Mouse (Mus musculus) embryonic facial prominence, embryonic 14.5 days (tissue): ENCODE results near the gene Ddx54. TPM values are rescaled to one million over a fixed set of nuclear protein-coding genes. Genes with fewer than 3 reads are reported as not detected.
A peak's percentile ranks its signal among the peaks of the same experiment; 100 is the strongest.

ENCODE experiments used
- ATAC-seq: fragments of 200-750 bp; cut with Nextera tagmentation; 2 replicates; pipeline ENCODE4 v1.8.0; 2017; ENCODE audit warnings: low read depth, moderate number of reproducible peaks, moderate TSS enrichment
- DNase-seq: peaks from one replicate; pipeline ENCODE4 v3.0.0-alpha.2; 2015; ENCODE audit warnings: low spot score
- H3K27ac ChIP-seq: fragments of 300-500 bp; sonication (generic); replicated peaks from 2 replicates; pipeline ENCODE4 v1.5.1; 2014; ENCODE audit warnings: low read depth, mild to moderate bottlenecking, low read length, moderate library complexity
- H3K27me3 ChIP-seq: fragments of 300-500 bp; sonication (generic); replicated peaks from 2 replicates; pipeline ENCODE4 v1.6.1; 2014; ENCODE audit warnings: low read length; ENCODE audit not compliant: control insufficient read depth, insufficient read depth
- H3K36me3 ChIP-seq: fragments of 300-500 bp; sonication (generic); 2 replicates; pipeline ENCODE4 v1.6.1; 2014; ENCODE audit warnings: low read length, mixed read lengths; ENCODE audit not compliant: control insufficient read depth, insufficient read depth
- H3K4me1 ChIP-seq: fragments of 300-500 bp; sonication (generic); 2 replicates; pipeline ENCODE4 v1.6.1; 2014; ENCODE audit warnings: antibody characterized with exemption, low read length; ENCODE audit not compliant: control insufficient read depth, insufficient read depth
- H3K4me2 ChIP-seq: fragments of 300-500 bp; sonication (generic); 2 replicates; pipeline ENCODE4 v1.6.1; 2014; ENCODE audit warnings: low read depth, mild to moderate bottlenecking, low read length, moderate library complexity, mixed read lengths
- H3K4me3 ChIP-seq: fragments of 300-500 bp; sonication (generic); 2 replicates; pipeline ENCODE4 v1.5.1; 2014; ENCODE audit warnings: low read depth, mild to moderate bottlenecking, low read length
- H3K9ac ChIP-seq: fragments of 300-500 bp; sonication (generic); 2 replicates; pipeline ENCODE4 v1.6.1; 2014; ENCODE audit warnings: low read depth, mild to moderate bottlenecking, low read length, moderate library complexity, mixed read lengths
- H3K9me3 ChIP-seq: fragments of 300-500 bp; sonication (generic); 2 replicates; pipeline ENCODE4 v1.6.1; 2016; ENCODE audit warnings: low read length; ENCODE audit not compliant: control insufficient read depth
- WGBS: fragments of 180-500 bp; shearing (Covaris S2); extraction: QIAGEN DNeasy Blood & Tissue Kit; methylation state at CpG from one replicate; pipeline ENCODE4 v1.1.7; 2014; 5-methylcytosine and 5-hydroxymethylcytosine counted together
- polyA plus RNA-seq: library from polyadenylated mRNA; unstranded; fragments of >200 nt; fragmentation: Nextera tagmentation; extraction: Ambion mirVana; gene quantifications from 2 replicates; pipeline ENCODE4 v1.2.1, GENCODE M21; 2014

Gene Ddx54
- polyA plus RNA-seq, 1 experiment from 2014 or later, result 28.2 TPM

DNA sequence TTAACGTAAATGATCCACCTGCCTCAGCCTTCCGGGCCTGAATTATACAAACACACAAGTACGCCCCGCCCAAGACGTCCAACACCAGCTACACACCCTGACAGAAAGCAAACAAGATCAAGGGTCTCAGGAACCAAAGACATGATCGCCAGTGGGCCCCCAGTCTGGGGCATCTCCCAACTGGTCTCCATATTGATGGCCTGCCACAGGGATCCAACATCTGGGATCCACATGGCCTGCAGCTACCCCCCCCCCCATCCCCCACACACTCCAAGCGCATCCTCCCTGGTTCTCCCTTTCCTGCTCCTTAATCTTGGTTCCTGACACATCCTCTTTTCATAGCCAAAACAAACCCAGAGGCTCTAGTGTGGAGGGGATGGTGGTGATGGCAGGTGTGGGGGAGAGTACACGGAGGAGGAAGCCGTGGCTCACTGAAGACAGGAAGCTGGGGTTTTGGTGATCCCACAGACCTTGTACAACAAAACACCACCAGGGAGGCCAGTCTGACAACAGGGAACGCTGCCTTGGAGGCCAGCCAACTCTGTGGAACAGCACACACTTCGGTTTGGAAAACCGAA, 33.9 kb upstream of the Ddx54 start:
- H3K4me2 ChIP-seq, result peak overlapping the region; percentile 8; the same call in 1 of the 2 replicates
- H3K4me3 ChIP-seq, result 0 out of 2 replicates have a peak overlapping the region, but pooled peaks have one; percentile 2
- ATAC-seq, result peak; percentile 31; the same call in 1 of the 2 replicates
- peak overlapping the region; percentile 26; the same call in 1 of the 2 replicates for H3K9ac ChIP-seq
- DNase-seq, result peak; percentile 79
- H3K36me3 ChIP-seq, result peaks cover 36% of the 10 kb centered on the region
- peak overlapping the region; percentile 74 for H3K27ac ChIP-seq
- no peaks in the 10 kb centered on the region for H3K9me3 ChIP-seq
- H3K27me3 ChIP-seq, result no peaks in the 10 kb centered on the region
- 18% methylated on average over 12 of the region's 12 CpGs for WGBS
- peaks cover 22% of the 10 kb centered on the region for H3K4me1 ChIP-seq

DNA sequence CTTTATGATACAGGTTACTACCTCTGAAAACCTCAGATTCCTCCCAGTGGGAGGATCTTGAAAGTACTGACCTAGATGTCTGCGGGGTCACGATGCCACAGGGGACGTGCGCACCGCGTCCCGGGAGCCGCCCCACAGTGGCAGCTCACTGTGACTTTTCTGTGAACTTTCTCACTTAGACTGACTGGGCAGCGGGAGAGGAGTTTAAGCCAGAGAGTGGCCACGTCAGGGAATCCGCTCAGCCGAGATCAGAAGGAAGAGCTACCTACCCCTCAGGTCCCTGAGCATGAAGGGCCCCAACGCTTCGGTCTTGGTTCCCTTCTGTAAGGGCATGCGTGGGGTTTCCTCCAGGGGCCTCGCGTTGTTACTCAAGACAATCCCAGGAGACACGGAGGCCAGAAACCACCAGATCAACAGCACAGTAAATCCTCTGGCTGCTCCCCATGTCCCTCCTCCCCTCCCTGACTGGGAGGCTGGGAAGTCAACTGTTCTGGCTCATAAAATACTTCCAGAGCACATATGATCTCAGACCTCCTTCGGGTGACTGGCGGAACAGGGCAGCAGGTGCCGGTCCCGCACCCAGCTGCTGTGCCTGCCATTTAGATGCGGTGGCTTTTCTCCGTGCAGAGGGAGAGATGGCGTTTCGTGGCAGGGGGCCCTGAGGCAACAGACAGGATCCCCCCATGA, 33.2 kb upstream of the Ddx54 start:
- Histone ChIP-seq H3K4me1 (peaks cover 22% of the 10 kb centered on the region), H3K27ac (peak overlapping the region; percentile 74), H3K36me3 (peaks cover 44% of the 10 kb centered on the region), H3K27me3 (no peaks in the 10 kb centered on the region), H3K9ac (peak overlapping the region; percentile 26; the same call in 1 of the 2 replicates), H3K4me2 (peak overlapping the region; percentile 8; the same call in 1 of the 2 replicates), H3K4me3 (no peak overlapping the region), H3K9me3 (no peaks in the 10 kb centered on the region)
- peak; percentile 62 for ATAC-seq
- WGBS, result 24% methylated on average over 23 of the region's 26 CpGs
- peak; percentile 87 for DNase-seq

DNA sequence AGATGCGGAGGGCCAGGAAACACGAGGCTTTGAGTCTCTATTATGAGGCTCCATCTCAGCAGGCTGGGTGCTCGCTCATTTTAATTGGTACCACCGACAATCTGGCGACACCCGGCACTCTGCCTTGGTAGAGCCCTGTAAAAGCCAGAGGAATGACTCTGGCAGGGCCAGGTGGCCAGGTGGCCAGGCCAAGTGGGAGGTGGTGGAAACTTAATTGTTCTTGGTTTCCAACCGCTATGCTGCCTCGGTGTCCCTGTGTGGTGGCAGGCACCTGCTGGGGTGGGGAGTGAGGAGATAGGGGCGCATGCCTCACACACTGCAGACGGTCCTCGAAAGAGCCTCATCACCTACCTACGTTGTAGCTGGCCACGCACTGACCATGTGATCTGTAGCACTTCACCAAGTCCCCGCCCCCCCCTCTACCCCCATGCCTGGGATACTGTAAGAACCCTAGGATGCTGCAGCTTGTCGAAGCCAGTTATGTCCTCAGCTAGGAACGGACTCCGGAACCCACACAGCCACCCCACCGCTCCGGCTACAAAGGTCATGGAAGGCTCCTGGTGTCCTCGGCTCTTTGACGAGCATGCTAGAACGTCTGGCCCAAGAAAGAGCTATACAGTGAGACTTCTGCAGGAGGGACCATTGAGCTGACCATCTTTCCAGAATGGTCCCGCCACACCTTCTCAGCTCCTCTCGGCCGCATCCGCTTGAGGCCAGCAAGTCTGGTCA, 32.5 kb upstream of the Ddx54 start:
- peaks cover 22% of the 10 kb centered on the region for H3K4me1 ChIP-seq
- ATAC-seq (no peak), DNase-seq (no peak)
- H3K4me3 ChIP-seq, result no peak overlapping the region
- H3K36me3 ChIP-seq, result peaks cover 50% of the 10 kb centered on the region
- H3K9ac ChIP-seq, result no peak overlapping the region
- no peaks in the 10 kb centered on the region for H3K9me3 ChIP-seq
- peak overlapping the region; percentile 8; the same call in 1 of the 2 replicates for H3K4me2 ChIP-seq
- peak overlapping the region; percentile 74; the same call in 1 of the 2 replicates for H3K27ac ChIP-seq
- 86% methylated on average over 25 of the region's 26 CpGs for WGBS
- H3K27me3 ChIP-seq, result no peaks in the 10 kb centered on the region

DNA sequence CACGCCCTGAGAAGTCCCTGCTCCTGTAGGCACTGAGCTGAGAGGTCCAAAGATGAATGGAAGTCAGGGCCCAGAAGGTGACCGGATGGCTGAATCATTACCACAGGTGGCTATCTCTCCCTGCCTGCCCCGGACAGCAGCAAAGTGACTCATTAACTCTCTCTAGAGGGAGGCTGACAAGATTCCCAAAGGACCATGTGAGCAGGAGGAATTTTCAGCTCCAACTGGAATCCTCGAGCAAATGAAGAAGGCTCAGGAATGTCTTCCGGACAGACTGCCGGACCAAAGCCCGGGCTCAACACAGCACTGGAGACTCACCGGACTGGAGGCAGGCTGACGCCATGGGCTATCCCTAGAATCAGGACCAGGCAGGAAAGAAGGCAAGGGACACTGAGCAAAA, 30.5 kb upstream of the Ddx54 start:
- peaks cover 30% of the 10 kb centered on the region for H3K4me1 ChIP-seq
- H3K9me3 ChIP-seq, result no peaks in the 10 kb centered on the region

DNA sequence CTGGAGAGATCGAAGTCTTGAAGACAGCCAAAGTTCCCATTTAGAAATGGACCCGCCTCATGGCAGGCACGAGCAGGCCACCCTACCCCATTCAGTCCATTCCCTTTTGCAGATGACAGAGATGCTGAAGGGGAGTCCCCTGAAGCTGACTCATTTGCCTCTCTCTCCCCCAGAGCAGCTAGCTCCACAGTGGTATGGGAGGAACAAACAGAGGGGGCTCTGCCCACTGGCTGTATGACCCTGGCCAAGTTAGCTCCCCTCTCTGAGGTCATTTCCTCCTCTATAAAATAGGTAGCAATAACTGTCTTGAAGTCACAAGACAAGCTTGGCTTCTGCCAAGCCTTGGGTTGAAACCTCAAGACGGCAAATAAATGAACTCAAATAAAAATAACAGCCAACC, 29.0 kb upstream of the Ddx54 start:
- no peak overlapping the region for H3K9ac ChIP-seq
- ATAC-seq (no peak), DNase-seq (no peak)
- H3K27ac ChIP-seq, result no peak overlapping the region
- 95% methylated on average over 4 of the region's 4 CpGs for WGBS
- no peaks in the 10 kb centered on the region for H3K27me3 ChIP-seq
- peaks cover 51% of the 10 kb centered on the region for H3K36me3 ChIP-seq
- no peak overlapping the region for H3K4me2 ChIP-seq
- H3K4me3 ChIP-seq, result no peak overlapping the region
- H3K9me3 ChIP-seq, result no peaks in the 10 kb centered on the region
- H3K4me1 ChIP-seq, result peaks cover 27% of the 10 kb centered on the region

More for the DNA sequence above, 30.5 kb upstream of the Ddx54 start:
- no peak overlapping the region for H3K27ac ChIP-seq
- WGBS, result 86% methylated on average over 9 of the region's 9 CpGs
- H3K9ac ChIP-seq, result no peak overlapping the region
- peaks cover 51% of the 10 kb centered on the region for H3K36me3 ChIP-seq
- no peak overlapping the region for H3K4me3 ChIP-seq
- no peak for DNase-seq
- ATAC-seq, result no peak
- no peaks in the 10 kb centered on the region for H3K27me3 ChIP-seq
- no peak overlapping the region for H3K4me2 ChIP-seq

DNA sequence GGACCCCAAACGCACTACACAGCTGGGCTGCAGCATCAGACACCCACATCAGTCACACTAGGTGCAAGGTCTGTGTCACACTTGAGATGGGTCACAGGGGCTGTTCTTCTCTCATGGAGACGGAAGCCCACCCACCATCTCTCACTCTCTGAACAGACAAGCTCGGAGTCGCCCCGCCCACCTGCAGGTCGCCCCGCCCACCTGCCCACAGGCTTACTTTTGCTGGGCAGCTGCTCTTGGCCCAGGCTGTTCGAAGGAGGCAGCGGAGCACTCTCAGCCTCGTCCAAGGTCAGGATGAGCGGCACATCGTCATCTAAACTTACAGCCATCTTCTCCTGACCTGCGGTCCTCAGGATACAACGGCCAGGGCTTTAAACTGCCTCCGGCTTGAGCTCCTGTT, 27.6 kb upstream of the Ddx54 start:
- 49% methylated on average over 15 of the region's 15 CpGs for WGBS
- H3K27ac ChIP-seq, result no peak overlapping the region
- DNase-seq, result no peak

DNA sequence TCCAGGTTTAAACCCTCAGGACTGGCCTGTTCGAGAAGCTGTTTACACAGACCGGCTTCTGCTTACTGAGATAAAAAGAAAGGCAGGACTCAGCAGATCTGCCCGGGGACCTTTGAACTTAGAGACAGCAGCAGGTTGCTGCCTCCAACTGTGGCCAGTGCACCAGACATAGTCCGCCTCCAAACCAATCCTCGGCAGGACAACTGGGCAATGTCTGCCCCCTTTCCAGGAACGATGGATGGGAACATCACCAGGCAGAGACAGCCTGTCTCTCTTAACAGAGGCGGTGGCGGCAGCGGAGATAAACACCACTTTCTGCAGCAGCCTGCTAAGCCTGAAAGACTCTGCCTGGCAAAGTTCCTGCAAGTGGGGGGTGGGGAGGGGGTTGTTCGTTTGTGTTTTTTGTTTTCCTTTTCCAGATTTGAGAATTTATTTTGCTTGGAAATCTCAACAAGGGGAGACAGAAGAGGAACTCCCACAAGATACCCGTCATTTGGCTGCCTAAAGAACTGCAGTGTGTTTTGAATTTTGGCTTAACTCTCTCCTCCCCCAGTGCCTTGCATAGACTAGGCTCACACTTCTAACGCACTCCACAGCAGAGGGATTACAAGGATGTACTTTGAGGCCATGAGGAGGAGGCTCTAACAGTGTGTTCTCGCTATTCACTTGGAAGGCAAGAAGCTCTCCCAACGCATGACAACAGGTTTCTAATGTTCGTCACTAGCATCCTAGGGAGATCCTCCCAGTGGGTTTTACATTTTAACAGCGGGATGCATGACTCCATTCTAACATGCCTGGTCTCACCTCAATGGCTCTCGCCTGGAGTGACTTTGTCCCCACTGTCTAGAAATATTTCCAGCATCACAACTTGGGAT, 25.6 kb upstream of the Ddx54 start:
- Histone ChIP-seq H3K27me3 (no peaks in the 10 kb centered on the region), H3K4me1 (peaks cover 11% of the 10 kb centered on the region), H3K9ac (peak overlapping the region; percentile 83), H3K4me3 (peak overlapping the region; percentile 89), H3K36me3 (peaks cover 31% of the 10 kb centered on the region), H3K4me2 (peak overlapping the region; percentile 99), H3K9me3 (no peaks in the 10 kb centered on the region), H3K27ac (peak overlapping the region; percentile 53)
- 10% methylated on average over 17 of the region's 17 CpGs for WGBS
- DNase-seq (peak; percentile 73), ATAC-seq (no peak)

More for the DNA sequence above, 27.6 kb upstream of the Ddx54 start:
- Histone ChIP-seq H3K4me2 (no peak overlapping the region), H3K27me3 (no peaks in the 10 kb centered on the region), H3K9ac (no peak overlapping the region), H3K9me3 (no peaks in the 10 kb centered on the region), H3K36me3 (peaks cover 50% of the 10 kb centered on the region), H3K4me3 (no peak overlapping the region), H3K4me1 (peaks cover 13% of the 10 kb centered on the region)
- ATAC-seq, result no peak

DNA sequence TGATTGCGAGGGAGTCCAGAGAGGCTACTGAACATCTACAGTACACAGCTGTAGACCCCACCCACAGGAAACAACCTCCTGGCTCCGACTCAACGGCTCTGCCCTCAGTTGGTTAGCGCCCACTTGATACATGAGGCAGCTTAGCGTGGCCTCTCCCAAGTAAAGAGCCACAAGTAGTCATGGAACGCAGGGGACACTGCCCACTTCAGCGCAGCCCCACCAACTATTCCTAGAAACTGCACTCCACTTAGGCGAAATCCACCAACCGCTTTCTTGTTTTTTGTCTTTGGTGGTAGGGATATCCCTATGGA, 25.0 kb upstream of the Ddx54 start:
- Histone ChIP-seq H3K27me3 (no peaks in the 10 kb centered on the region), H3K9ac (peak overlapping the region; percentile 83), H3K27ac (peak overlapping the region; percentile 36), H3K4me1 (peaks cover 11% of the 10 kb centered on the region), H3K9me3 (0 out of 2 replicates have a peak, but pooled peaks cover 4% of the 10 kb centered on the region), H3K4me2 (peak overlapping the region; percentile 99), H3K4me3 (peak overlapping the region; percentile 89), H3K36me3 (peaks cover 25% of the 10 kb centered on the region)
- 27% methylated on average over 9 of the region's 9 CpGs for WGBS
- ATAC-seq (no peak), DNase-seq (no peak)
